In genomic region chr9:119320946-119321345, GRCm38 (mm10) we compare ENCODE assay signal across 8 mouse cellular contexts. TPM values are rescaled to one million over a fixed set of nuclear protein-coding genes. Genes with fewer than 3 reads are reported as not detected.
DNase-seq lines count a peak whose midpoint lies in the region; ATAC-seq and TF ChIP-seq lines count a peak whose summit lies in the region.

No protein-coding gene starts in this region.

- no peaks in the 10 kb centered on the region; the same call in 1 of the 2 replicates for H3K4me1 ChIP-seq in cerebellum, adult 2 months (ENCODE audit: control insufficient read depth, insufficient read depth, low read length)
- no peaks in the 10 kb centered on the region; the same call in 1 of the 2 replicates for H3K4me1 ChIP-seq in forebrain, embryonic 11.5 days (replicated peaks; ENCODE audit: control insufficient read depth, insufficient read depth, low read length)
- H3K4me1 ChIP-seq in liver, embryonic 14.5 days (replicated peaks; ENCODE audit: control insufficient read depth in 2 of 2, insufficient read depth in 2 of 2, low read length in 1 of 2) = peaks cover 11 to 18% of the 10 kb centered on the region in 2 experiments; a peak in 3 of 4 replicates

- WGBS in cerebellum, adult 2 months = 6% methylated on average over 7 of the region's 7 CpGs
- WGBS in forebrain, embryonic 11.5 days = 10% methylated on average over 7 of the region's 7 CpGs
- WGBS in liver, embryonic 14.5 days (ENCODE audit: insufficient replicate concordance) = 10% methylated on average over 7 of the region's 7 CpGs

- H3K27ac ChIP-seq in cerebellum, adult 2 months (ENCODE audit: insufficient read depth, low read length) = no peak overlapping the region
- H3K27ac ChIP-seq in forebrain, embryonic 11.5 days (ENCODE audit: low read depth, low read length) = no peak overlapping the region
- peak overlapping the region; percentile 8; the same call in 1 of the 2 replicates for H3K27ac ChIP-seq in liver, embryonic 14.5 days

- TF ChIP-seq POLR2A in cerebellum, adult 2 months (IDR thresholded peaks at IDR 0.05; ENCODE audit: borderline replicate concordance, insufficient read depth, low read length) = no peak

- peak overlapping the region; percentile 90 for H3K9ac ChIP-seq in forebrain, embryonic 11.5 days (ENCODE audit: low read length)
- peak overlapping the region; percentile 94 for H3K9ac ChIP-seq in liver, embryonic 14.5 days (replicated peaks)

- no peak for TF ChIP-seq CTCF in cerebellum, adult 2 months (IDR thresholded peaks at IDR 0.05; ENCODE audit: borderline replicate concordance, insufficient read depth, low read depth, low read length)
- TF ChIP-seq CTCF in liver, embryonic 14.5 days (IDR thresholded peaks at IDR 0.05; ENCODE audit: low read depth) = no peak

- H3K36me3 ChIP-seq in forebrain, embryonic 11.5 days (ENCODE audit: control insufficient read depth, insufficient read depth, low read length) = no peaks in the 10 kb centered on the region
- H3K36me3 ChIP-seq in liver, embryonic 14.5 days (replicated peaks; ENCODE audit: control insufficient read depth, insufficient read depth, low read depth) = no peaks in the 10 kb centered on the region

- no peaks in the 10 kb centered on the region for H3K27me3 ChIP-seq in cerebellum, adult 2 months (ENCODE audit: control insufficient read depth, insufficient read depth, low read length)
- H3K27me3 ChIP-seq in forebrain, embryonic 11.5 days (ENCODE audit: control insufficient read depth, insufficient read depth, low read length) = no peaks in the 10 kb centered on the region
- H3K27me3 ChIP-seq in liver, embryonic 14.5 days (ENCODE audit: control insufficient read depth, insufficient read depth, low read length) = no peaks in the 10 kb centered on the region

- H3K4me3 ChIP-seq in cerebellum, adult 2 months (replicated peaks; ENCODE audit: insufficient read depth, low read depth, low read length) = peak overlapping the region; percentile 75
- H3K4me3 ChIP-seq in forebrain, embryonic 11.5 days (ENCODE audit: low read depth, low read length) = peak overlapping the region; percentile 90
- peak overlapping the region; percentile 82 to 83 for H3K4me3 ChIP-seq in liver, embryonic 14.5 days (ENCODE audit: insufficient read depth in 1 of 2, low read depth in 2 of 2, low read length in 2 of 2)

- TF ChIP-seq EP300 in liver, embryonic 14.5 days (IDR thresholded peaks at IDR 0.05; ENCODE audit: low read depth) = no peak

- H3K4me2 ChIP-seq in forebrain, embryonic 11.5 days (ENCODE audit: low read depth, low read length, severe bottlenecking) = peak overlapping the region; percentile 98
- H3K4me2 ChIP-seq in liver, embryonic 14.5 days (ENCODE audit: low read depth) = peak overlapping the region; percentile 99

- no peak for DNase-seq in cerebellum, adult 2 months
- no peak for DNase-seq in cerebellum, postnatal 25 days
- peak; percentile 41 for DNase-seq in 3T3-L1 (ENCODE audit: low read depth, low spot score)
- no peak for DNase-seq in forebrain, embryonic 11.5 days (ENCODE audit: low spot score)
- DNase-seq in liver, embryonic 14.5 days (ENCODE audit: low read depth in 3 of 3, low spot score in 3 of 3) = no peak
- no peak for DNase-seq in spleen, postnatal 10 days (ENCODE audit: low spot score in 2 of 2)
- DNase-seq in T-cell, adult 2 months (ENCODE audit: low spot score) = no peak

- no peaks in the 10 kb centered on the region for H3K9me3 ChIP-seq in forebrain, embryonic 11.5 days (ENCODE audit: control insufficient read depth, low read length)
- no peaks in the 10 kb centered on the region for H3K9me3 ChIP-seq in liver, embryonic 14.5 days (ENCODE audit: control insufficient read depth, low read length)

- ATAC-seq in forebrain, embryonic 11.5 days (replicated peaks; ENCODE audit: low FRiP score) = no peak
- no peak for ATAC-seq in liver, embryonic 14.5 days (ENCODE audit: insufficient read depth)
- ATAC-seq in CD4-positive, CD25-positive, alpha-beta regulatory T cell, adult 4 months = no peak

RNA-seq across cellular contexts. Expression of gene Oxsr1, which starts 1.3 kb away (rescaled TPM):
- polyA plus RNA-seq in cerebellum, adult 2 months (2012; rRNA removed) = 45.7 and 47.9 TPM in 2 replicates
- polyA plus RNA-seq in forebrain, embryonic 11.5 days (2014; fragmentation: Nextera tagmentation; extraction: Ambion mirVana) = 18.4 and 19.7 TPM in 2 replicates
- polyA plus RNA-seq in liver, embryonic 14.5 days (2012; rRNA removed) = 8.3 and 11.8 TPM in 2 replicates
- 4.9 and 6.3 TPM in 2 replicates for polyA plus RNA-seq in liver, embryonic 14.5 days (2014; fragmentation: Nextera tagmentation; extraction: Ambion mirVana)
- 1 to 10 TPM; 7.6 to 8.0 TPM for polyA plus RNA-seq in CD4-positive, CD25-positive, alpha-beta regulatory T cell, adult 4 months (2017; shearing (Covaris generic))

RNA-seq across cellular contexts. Expression of gene Acaa1a, which starts 18.5 kb away (rescaled TPM):
- 135 and 139 TPM in 2 replicates for polyA plus RNA-seq in cerebellum, adult 2 months (2012; rRNA removed)
- polyA plus RNA-seq in forebrain, embryonic 11.5 days (2014; fragmentation: Nextera tagmentation; extraction: Ambion mirVana) = 62.6 and 75.6 TPM in 2 replicates
- polyA plus RNA-seq in liver, embryonic 14.5 days (2012; rRNA removed) = 26.6 and 27.3 TPM in 2 replicates
- 28.4 and 30.6 TPM in 2 replicates for polyA plus RNA-seq in liver, embryonic 14.5 days (2014; fragmentation: Nextera tagmentation; extraction: Ambion mirVana)
- 10 to 100 TPM; 38.7 to 55.1 TPM for polyA plus RNA-seq in CD4-positive, CD25-positive, alpha-beta regulatory T cell, adult 4 months (2017; shearing (Covaris generic))

RNA-seq across cellular contexts. Expression of gene Myd88, which starts 20.3 kb away (rescaled TPM):
- 5.4 and 6.1 TPM in 2 replicates for polyA plus RNA-seq in cerebellum, adult 2 months (2012; rRNA removed)
- 6.8 and 7.5 TPM in 2 replicates for polyA plus RNA-seq in forebrain, embryonic 11.5 days (2014; fragmentation: Nextera tagmentation; extraction: Ambion mirVana)
- polyA plus RNA-seq in liver, embryonic 14.5 days (2012; rRNA removed) = 5.8 and 6.4 TPM in 2 replicates
- polyA plus RNA-seq in liver, embryonic 14.5 days (2014; fragmentation: Nextera tagmentation; extraction: Ambion mirVana) = 15.0 and 15.8 TPM in 2 replicates
- polyA plus RNA-seq in CD4-positive, CD25-positive, alpha-beta regulatory T cell, adult 4 months (2017; shearing (Covaris generic)) = 10 to 100 TPM; 63.4 to 74.5 TPM

RNA-seq across cellular contexts. Expression of gene Xylb, which starts 36.2 kb away (rescaled TPM):
- polyA plus RNA-seq in cerebellum, adult 2 months (2012; rRNA removed) = 5.9 and 6.1 TPM in 2 replicates
- polyA plus RNA-seq in forebrain, embryonic 11.5 days (2014; fragmentation: Nextera tagmentation; extraction: Ambion mirVana) = 12.5 and 12.7 TPM in 2 replicates
- 3.3 and 4.8 TPM in 2 replicates for polyA plus RNA-seq in liver, embryonic 14.5 days (2012; rRNA removed)
- 2.4 and 4.2 TPM in 2 replicates for polyA plus RNA-seq in liver, embryonic 14.5 days (2014; fragmentation: Nextera tagmentation; extraction: Ambion mirVana)
- under 1 TPM; 0.48 to 0.54 TPM for polyA plus RNA-seq in CD4-positive, CD25-positive, alpha-beta regulatory T cell, adult 4 months (2017; shearing (Covaris generic))

RNA-seq across cellular contexts. Expression of gene Slc22a14, which starts 44.4 kb away (rescaled TPM):
- polyA plus RNA-seq in cerebellum, adult 2 months (2012; rRNA removed) = not detected in 2 replicates
- not detected in 2 replicates for polyA plus RNA-seq in forebrain, embryonic 11.5 days (2014; fragmentation: Nextera tagmentation; extraction: Ambion mirVana)
- not detected in 2 replicates for polyA plus RNA-seq in liver, embryonic 14.5 days (2012; rRNA removed)
- polyA plus RNA-seq in liver, embryonic 14.5 days (2014; fragmentation: Nextera tagmentation; extraction: Ambion mirVana) = not detected in 2 replicates
- not detected for polyA plus RNA-seq in CD4-positive, CD25-positive, alpha-beta regulatory T cell, adult 4 months (2017; shearing (Covaris generic))
